Mouse (Mus musculus): ENCODE data around the gene Scamp5. TPM values are rescaled to one million over a fixed set of nuclear protein-coding genes. Genes with fewer than 3 reads are reported as not detected.
A peak's percentile ranks its signal among the peaks of the same experiment; 100 is the strongest.

The Scamp5 gene
- polyA plus RNA-seq, 1 experiment: 30.9 TPM

- Histone ChIP-seq H3K9me3 (no peaks in the 10 kb centered on the region), H3K4me1 (peaks cover 100% of the 10 kb centered on the region), H3K4me3 (replicated peaks) (peak overlapping the region; percentile 84), H3K27me3 (replicated peaks) (no peaks in the 10 kb centered on the region), H3K36me3 (replicated peaks; ENCODE audit: low read length) (peaks cover 61% of the 10 kb centered on the region)
- TF ChIP-seq FLI1 (IDR thresholded peaks at IDR 0.05; ENCODE audit: low read length) (peak; percentile 56; the same call in 1 of the 2 replicates), GATA1 (IDR thresholded peaks at IDR 0.05; ENCODE audit: borderline replicate concordance, low read length) (no peak)
Measured at GRCm38 (mm10) chr9:57421121-57421571, 46.7 kb downstream of the Scamp5 start.

GRCm38 (mm10) chr9:57420321-57421120 is 47.3 kb downstream of the Scamp5 start:
- Histone ChIP-seq H3K36me3 (replicated peaks; ENCODE audit: low read length) (peaks cover 64% of the 10 kb centered on the region), H3K4me3 (replicated peaks) (peak overlapping the region; percentile 84), H3K9me3 (no peaks in the 10 kb centered on the region), H3K4me1 (peaks cover 99% of the 10 kb centered on the region), H3K27me3 (replicated peaks) (no peaks in the 10 kb centered on the region)
- no peak for TF ChIP-seq FLI1 (IDR thresholded peaks at IDR 0.05; ENCODE audit: low read length)
- TF ChIP-seq GATA1 (IDR thresholded peaks at IDR 0.05; ENCODE audit: borderline replicate concordance, low read length): peak; percentile 89

- no peaks in the 10 kb centered on the region for H3K9me3 ChIP-seq
- peaks cover 73% of the 10 kb centered on the region for H3K36me3 ChIP-seq (replicated peaks; ENCODE audit: low read length)
- peak overlapping the region; percentile 84 for H3K4me3 ChIP-seq (replicated peaks)
- peaks cover 98% of the 10 kb centered on the region for H3K4me1 ChIP-seq
- no peak for TF ChIP-seq FLI1 (IDR thresholded peaks at IDR 0.05; ENCODE audit: low read length)
- no peaks in the 10 kb centered on the region for H3K27me3 ChIP-seq (replicated peaks)
Measured at GRCm38 (mm10) chr9:57419521-57420267, 48.2 kb downstream of the Scamp5 start.

GRCm38 (mm10) chr9:57417341-57417740 is 50.5 kb downstream of the Scamp5 start:
- Histone ChIP-seq H3K27me3 (replicated peaks) (no peaks in the 10 kb centered on the region), H3K4me1 (peaks cover 92% of the 10 kb centered on the region), H3K9me3 (no peaks in the 10 kb centered on the region), H3K36me3 (replicated peaks; ENCODE audit: low read length) (peaks cover 83% of the 10 kb centered on the region), H3K4me3 (replicated peaks) (peak overlapping the region; percentile 77)
- TF ChIP-seq GATA1 (IDR thresholded peaks at IDR 0.05; ENCODE audit: borderline replicate concordance, low read length): no peak
- no peak for TF ChIP-seq FLI1 (IDR thresholded peaks at IDR 0.05; ENCODE audit: low read length)

- Histone ChIP-seq H3K4me3 (replicated peaks) (no peak overlapping the region), H3K9me3 (peaks cover under 1% of the 10 kb centered on the region; the same call in 1 of the 2 replicates), H3K27me3 (replicated peaks) (no peaks in the 10 kb centered on the region), H3K4me1 (peaks cover 64% of the 10 kb centered on the region), H3K36me3 (replicated peaks; ENCODE audit: low read length) (peaks cover 13% of the 10 kb centered on the region)
- TF ChIP-seq FLI1 (IDR thresholded peaks at IDR 0.05; ENCODE audit: low read length) (no peak), GATA1 (IDR thresholded peaks at IDR 0.05; ENCODE audit: borderline replicate concordance, low read length) (no peak)
Measured at GRCm38 (mm10) chr9:57407120-57407905, 60.5 kb downstream of the Scamp5 start.

- Histone ChIP-seq H3K9me3 (peaks cover 9% of the 10 kb centered on the region), H3K36me3 (replicated peaks; ENCODE audit: low read length) (peaks cover 13% of the 10 kb centered on the region), H3K4me1 (peaks cover 65% of the 10 kb centered on the region), H3K4me3 (replicated peaks) (no peak overlapping the region), H3K27me3 (replicated peaks) (no peaks in the 10 kb centered on the region)
- TF ChIP-seq GATA1 (IDR thresholded peaks at IDR 0.05; ENCODE audit: borderline replicate concordance, low read length): no peak
- TF ChIP-seq FLI1 (IDR thresholded peaks at IDR 0.05; ENCODE audit: low read length): no peak
Measured at GRCm38 (mm10) chr9:57406395-57406794, 61.5 kb downstream of the Scamp5 start.

- TF ChIP-seq FLI1 (IDR thresholded peaks at IDR 0.05; ENCODE audit: low read length): no peak
- no peak for TF ChIP-seq GATA1 (IDR thresholded peaks at IDR 0.05; ENCODE audit: borderline replicate concordance, low read length)
- Histone ChIP-seq H3K36me3 (replicated peaks; ENCODE audit: low read length) (peaks cover 19% of the 10 kb centered on the region), H3K4me3 (replicated peaks) (no peak overlapping the region), H3K4me1 (peaks cover 48% of the 10 kb centered on the region), H3K9me3 (peaks cover 30% of the 10 kb centered on the region), H3K27me3 (replicated peaks) (no peaks in the 10 kb centered on the region)
Measured at GRCm38 (mm10) chr9:57404036-57404435, 63.8 kb downstream of the Scamp5 start.

- H3K4me1 ChIP-seq: peaks cover 46% of the 10 kb centered on the region
- peaks cover 21% of the 10 kb centered on the region for H3K36me3 ChIP-seq (replicated peaks; ENCODE audit: low read length)
- no peak for TF ChIP-seq FLI1 (IDR thresholded peaks at IDR 0.05; ENCODE audit: low read length)
- no peak for TF ChIP-seq GATA1 (IDR thresholded peaks at IDR 0.05; ENCODE audit: borderline replicate concordance, low read length)
- H3K27me3 ChIP-seq (replicated peaks): no peaks in the 10 kb centered on the region
- peaks cover 41% of the 10 kb centered on the region for H3K9me3 ChIP-seq
- H3K4me3 ChIP-seq (replicated peaks): no peak overlapping the region
Measured at GRCm38 (mm10) chr9:57402318-57403251, 65.3 kb downstream of the Scamp5 start.
